Mouse (Mus musculus): ENCODE results near the gene Clrn2.

- TF ChIP-seq POLR2A (IDR thresholded peaks at IDR 0.05; ENCODE audit: insufficient read length, low read depth): no peak
- TF ChIP-seq USF1 (IDR thresholded peaks at IDR 0.05; ENCODE audit: low read depth): no peak
- no peak for TF ChIP-seq POLR2AphosphoS2 (IDR thresholded peaks at IDR 0.05; ENCODE audit: insufficient read length, low read depth)
- no peak for TF ChIP-seq E2F4 (IDR thresholded peaks at IDR 0.05; ENCODE audit: insufficient read depth)
- no peak for TF ChIP-seq SRF (IDR thresholded peaks at IDR 0.05; ENCODE audit: control insufficient read depth, insufficient read length, low read depth)
- no peak for TF ChIP-seq TCF3 (IDR thresholded peaks at IDR 0.05; ENCODE audit: insufficient read length, low read depth)
- no peak for TF ChIP-seq TCF12 (IDR thresholded peaks at IDR 0.05; ENCODE audit: insufficient read depth, poor library complexity, severe bottlenecking)
- no peak for TF ChIP-seq CEBPB (IDR thresholded peaks at IDR 0.05; ENCODE audit: insufficient read depth, poor library complexity, severe bottlenecking)
- no peak for TF ChIP-seq MAX (IDR thresholded peaks at IDR 0.05; ENCODE audit: low read depth)
Measured at GRCm38 (mm10) chr5:45496042-45496441, 42.5 kb downstream of the Clrn2 start.

All from myocyte (in vitro differentiated cells).